Mouse (Mus musculus) kidney, embryonic 14.5 days (tissue): ENCODE measurements around the gene Zdhhc18. TPM values are rescaled to one million over a fixed set of nuclear protein-coding genes. Genes with fewer than 3 reads are reported as not detected.

ENCODE experiments used
- ATAC-seq: fragments of 200-750 bp; cut with Nextera tagmentation; 2 replicates; pipeline ENCODE4 v1.8.0; 2017; ENCODE audit warnings: moderate number of reproducible peaks, mild to moderate bottlenecking, moderate TSS enrichment, moderate library complexity; ENCODE audit not compliant: low FRiP score, low TSS enrichment
- H3K27ac ChIP-seq: fragments of 300-500 bp; sonication (generic); 2 replicates; pipeline ENCODE4 v1.5.1; 2014; ENCODE audit warnings: low read depth, mild to moderate bottlenecking, low read length, moderate library complexity, mixed read lengths
- H3K27me3 ChIP-seq: fragments of 300-500 bp; sonication (generic); 2 replicates; pipeline ENCODE4 v1.6.1; 2014; ENCODE audit warnings: mild to moderate bottlenecking, low read length; ENCODE audit not compliant: control insufficient read depth, insufficient read depth
- H3K36me3 ChIP-seq: fragments of 300-500 bp; sonication (generic); 2 replicates; pipeline ENCODE4 v1.6.1; 2014; ENCODE audit warnings: low read length, mixed read lengths; ENCODE audit not compliant: control insufficient read depth, insufficient read depth
- H3K4me1 ChIP-seq: fragments of 300-500 bp; sonication (generic); 2 replicates; pipeline ENCODE4 v1.6.1; 2014; ENCODE audit warnings: low read length, mixed read lengths; ENCODE audit not compliant: control insufficient read depth, insufficient read depth
- H3K4me2 ChIP-seq: fragments of 300-500 bp; sonication (generic); replicated peaks from 2 replicates; pipeline ENCODE4 v1.6.1; 2014; ENCODE audit warnings: low read depth, mild to moderate bottlenecking, low read length
- H3K4me3 ChIP-seq: fragments of 300-500 bp; sonication (generic); 2 replicates; pipeline ENCODE4 v1.5.1; 2014; ENCODE audit warnings: mild to moderate bottlenecking, low read length
- H3K9ac ChIP-seq: fragments of 300-500 bp; sonication (generic); 2 replicates; pipeline ENCODE4 v1.6.1; 2014; ENCODE audit warnings: low read depth, mild to moderate bottlenecking, low read length, moderate library complexity
- H3K9me3 ChIP-seq: fragments of 300-500 bp; sonication (generic); 2 replicates; pipeline ENCODE4 v1.6.1; 2016; ENCODE audit warnings: low read length; ENCODE audit not compliant: control insufficient read depth
- WGBS: fragments of 180-500 bp; shearing (Covaris S2); extraction: QIAGEN DNeasy Blood & Tissue Kit; methylation state at CpG from one replicate; pipeline ENCODE4 v1.1.7; 2014; 5-methylcytosine and 5-hydroxymethylcytosine counted together
- polyA plus RNA-seq: library from polyadenylated mRNA; unstranded; fragments of >200 nt; fragmentation: Nextera tagmentation; extraction: Ambion mirVana; gene quantifications from 2 replicates; pipeline ENCODE4 v1.2.1, GENCODE M21; 2014

Gene Zdhhc18
- polyA plus RNA-seq, 1 experiment from 2014 or later: 3.0 TPM

DNA sequence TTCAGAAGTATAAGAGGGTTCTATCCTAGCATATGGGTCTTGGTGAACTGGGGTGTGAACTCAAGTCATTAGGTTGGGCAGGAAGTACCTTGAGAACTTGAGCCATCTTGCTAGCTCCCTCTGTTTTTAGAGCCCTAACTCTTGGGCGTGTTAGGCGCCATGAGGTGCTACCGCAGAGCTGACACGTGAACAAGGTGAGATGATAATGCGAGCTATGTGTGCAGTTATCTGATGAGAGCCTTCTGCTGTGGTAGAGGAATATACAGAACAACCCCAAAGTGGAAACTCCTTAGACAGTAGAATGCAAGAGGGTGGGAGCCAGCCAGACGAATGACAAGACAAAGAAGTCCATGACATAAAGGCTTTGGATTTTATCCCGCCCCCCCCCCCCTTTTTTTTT is 27.3 kb upstream of the Zdhhc18 start:
- Histone ChIP-seq H3K27ac (no peak overlapping the region), H3K4me1 (peaks cover 41% of the 10 kb centered on the region), H3K9me3 (no peaks in the 10 kb centered on the region), H3K4me2 (no peak overlapping the region), H3K36me3 (peaks cover 39% of the 10 kb centered on the region), H3K4me3 (no peak overlapping the region), H3K9ac (no peak overlapping the region), H3K27me3 (no peaks in the 10 kb centered on the region)
- 68% methylated on average over 7 of the region's 7 CpGs for WGBS
- ATAC-seq: no peak

DNA sequence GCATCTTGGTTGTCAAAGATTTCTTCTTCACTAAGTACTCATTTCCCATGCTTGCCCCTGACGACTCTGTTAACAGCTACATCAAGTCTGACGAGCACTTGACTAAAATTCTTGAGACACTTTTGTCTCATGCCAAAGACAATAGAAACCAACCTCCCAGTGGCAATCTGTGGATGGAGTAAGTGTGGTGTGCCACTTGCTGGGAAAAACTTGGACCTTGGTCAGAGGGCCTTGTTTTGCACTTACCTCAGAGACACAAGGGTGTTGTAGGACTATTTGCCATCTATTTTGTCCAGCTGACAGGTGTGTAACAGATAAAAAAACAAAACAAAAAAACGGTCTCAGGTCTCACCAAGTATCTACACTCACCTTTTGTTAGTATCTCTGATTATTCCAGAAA is 26.2 kb upstream of the Zdhhc18 start:
- no peak for ATAC-seq
- Histone ChIP-seq H3K36me3 (peaks cover 28% of the 10 kb centered on the region), H3K4me2 (no peak overlapping the region; the same call in 1 of the 2 replicates), H3K9ac (no peak overlapping the region), H3K9me3 (no peaks in the 10 kb centered on the region), H3K4me3 (no peak overlapping the region), H3K27me3 (no peaks in the 10 kb centered on the region), H3K27ac (peak overlapping the region; percentile 76), H3K4me1 (peaks cover 44% of the 10 kb centered on the region)
- WGBS: 12% methylated on average over 3 of the region's 3 CpGs

DNA sequence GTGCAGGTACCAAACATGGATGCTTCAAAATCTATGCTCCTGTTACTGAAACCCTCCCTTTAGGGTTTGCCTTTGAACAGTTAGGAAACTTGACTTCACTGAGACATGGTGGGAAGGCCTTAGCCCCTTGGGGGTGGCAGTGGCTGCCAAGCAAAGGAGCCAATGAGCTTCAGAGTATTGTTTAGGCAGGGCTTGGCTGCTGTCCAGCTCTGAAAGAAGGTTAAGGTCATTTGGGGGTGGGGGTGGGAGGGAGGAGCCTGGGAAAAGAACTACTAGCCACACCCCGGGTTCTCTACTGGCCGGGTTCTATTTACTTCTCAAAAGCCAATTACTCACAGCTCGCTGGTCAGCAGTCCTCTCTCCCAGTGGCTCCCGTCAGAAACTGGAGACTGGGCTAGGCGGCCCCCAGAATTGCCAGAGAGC is 25.7 kb upstream of the Zdhhc18 start:
- 4% methylated on average over 5 of the region's 5 CpGs for WGBS
- Histone ChIP-seq H3K4me3 (no peak overlapping the region), H3K27ac (peak overlapping the region; percentile 76), H3K36me3 (peaks cover 22% of the 10 kb centered on the region), H3K4me2 (no peak overlapping the region), H3K4me1 (peaks cover 47% of the 10 kb centered on the region), H3K9me3 (no peaks in the 10 kb centered on the region), H3K27me3 (no peaks in the 10 kb centered on the region), H3K9ac (no peak overlapping the region)
- peak; percentile 19; the same call in 1 of the 2 replicates for ATAC-seq

DNA sequence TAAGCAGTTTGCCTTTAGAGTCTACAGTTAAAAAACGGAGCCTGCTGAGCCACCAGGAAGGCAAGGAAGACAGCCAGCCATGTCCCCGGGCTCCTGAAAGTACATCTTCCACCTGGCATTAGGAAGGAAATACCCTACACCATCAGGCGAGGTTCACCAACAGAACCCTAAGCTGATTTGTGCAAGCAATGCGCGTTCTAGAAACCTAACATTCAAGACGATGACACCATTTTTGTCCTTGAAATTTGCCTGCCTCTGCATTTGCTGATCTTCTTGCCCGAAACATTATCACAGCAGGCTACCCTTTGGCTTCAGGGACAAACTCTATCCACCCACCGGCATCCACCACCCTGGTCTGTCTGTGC is 24.4 kb upstream of the Zdhhc18 start:
- H3K4me2 ChIP-seq: peak overlapping the region; percentile 80

DNA sequence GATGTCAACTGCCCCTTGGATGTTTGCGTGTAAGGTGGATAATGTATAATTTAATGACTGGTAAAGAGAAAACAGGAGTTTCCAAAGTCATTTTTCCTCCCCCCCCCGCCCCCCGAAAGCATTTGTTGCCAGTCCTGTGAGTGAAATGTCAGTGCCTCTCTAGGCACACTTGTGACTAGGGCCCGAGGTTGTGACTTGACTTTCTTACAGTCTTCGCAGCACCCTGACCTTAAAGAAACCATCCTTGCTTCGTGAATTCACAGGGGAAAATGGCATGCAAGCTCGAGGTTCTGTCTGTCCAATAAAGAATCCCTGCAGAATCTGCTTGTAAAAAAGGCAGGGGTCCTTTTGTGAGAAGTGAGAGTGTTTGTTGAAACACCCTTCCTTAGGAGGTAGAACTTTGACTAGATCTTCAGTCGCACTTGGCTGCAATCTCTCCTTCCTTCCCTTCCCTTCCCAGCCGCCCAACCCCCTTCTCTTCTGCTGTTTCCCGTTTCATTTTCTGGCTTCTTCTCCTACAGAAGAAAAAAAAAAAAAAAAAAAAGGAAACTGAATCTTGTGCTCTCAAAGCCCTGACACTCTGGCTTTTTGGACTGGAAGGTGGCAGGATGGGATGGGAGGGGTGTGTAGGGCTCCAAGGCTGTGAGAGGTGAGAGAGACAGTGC is 23.8 kb upstream of the Zdhhc18 start:
- Histone ChIP-seq H3K4me3 (peak overlapping the region; percentile 4; the same call in 1 of the 2 replicates), H3K4me1 (peaks cover 52% of the 10 kb centered on the region), H3K27ac (peak overlapping the region; percentile 100), H3K36me3 (peaks cover 6% of the 10 kb centered on the region; the same call in 1 of the 2 replicates), H3K27me3 (no peaks in the 10 kb centered on the region), H3K9me3 (no peaks in the 10 kb centered on the region), H3K9ac (0 out of 2 replicates have a peak overlapping the region, but pooled peaks have one; percentile 23), H3K4me2 (peak overlapping the region; percentile 80)
- no peak for ATAC-seq
- 17% methylated on average over 10 of the region's 10 CpGs for WGBS

More for the DNA sequence above, 24.4 kb upstream of the Zdhhc18 start:
- H3K9ac ChIP-seq: 0 out of 2 replicates have a peak overlapping the region, but pooled peaks have one; percentile 23
- peaks cover 52% of the 10 kb centered on the region for H3K4me1 ChIP-seq
- ATAC-seq: no peak
- peak overlapping the region; percentile 4; the same call in 1 of the 2 replicates for H3K4me3 ChIP-seq
- peaks cover 9% of the 10 kb centered on the region; the same call in 1 of the 2 replicates for H3K36me3 ChIP-seq
- no peaks in the 10 kb centered on the region for H3K27me3 ChIP-seq
- H3K27ac ChIP-seq: peak overlapping the region; percentile 100; the same call in 1 of the 2 replicates
- 48% methylated on average over 8 of the region's 8 CpGs for WGBS
- no peaks in the 10 kb centered on the region for H3K9me3 ChIP-seq

DNA sequence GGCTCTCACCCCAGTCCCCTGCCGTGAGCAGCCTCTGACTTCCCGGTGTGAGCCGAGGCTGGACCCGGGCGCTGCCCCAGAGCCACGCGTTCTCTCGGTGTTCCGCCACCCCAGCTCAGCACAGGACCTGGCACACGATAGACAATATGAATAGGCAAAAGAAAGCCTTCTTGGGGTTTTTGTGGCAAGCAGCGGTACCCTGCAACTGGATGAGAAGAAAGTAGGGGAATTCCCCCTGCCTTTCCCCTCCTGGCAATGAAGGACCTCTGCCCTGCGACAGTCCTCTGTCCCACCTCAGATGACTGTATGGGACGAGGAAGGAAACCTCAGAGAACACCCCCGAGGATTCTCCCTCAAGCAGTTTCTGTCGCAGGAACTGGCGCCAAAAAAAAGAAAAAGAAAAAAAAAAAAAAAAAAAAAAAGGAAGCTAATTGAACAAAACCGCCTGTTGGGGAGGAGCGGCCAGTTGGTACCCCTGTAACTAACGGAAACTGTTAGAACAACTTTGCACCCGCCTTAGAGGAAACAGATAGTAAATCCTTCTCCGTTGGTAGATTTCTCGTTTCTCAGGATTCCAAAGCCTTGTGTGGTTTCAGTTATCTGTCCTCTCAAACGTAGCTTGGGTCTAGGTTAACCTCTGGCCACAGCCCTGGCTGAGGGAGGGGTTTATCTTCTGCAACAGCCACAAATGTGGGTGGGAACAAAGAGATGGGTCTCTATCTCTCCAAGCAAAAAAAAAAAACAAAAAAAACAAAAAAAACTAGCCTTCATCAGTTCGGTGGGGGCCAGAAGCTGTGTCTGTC is 23.1 kb upstream of the Zdhhc18 start:
- WGBS: 1% methylated on average over 24 of the region's 24 CpGs
- ATAC-seq: no peak
- Histone ChIP-seq H3K36me3 (no peaks in the 10 kb centered on the region; the same call in 1 of the 2 replicates), H3K9me3 (no peaks in the 10 kb centered on the region), H3K4me1 (peaks cover 52% of the 10 kb centered on the region), H3K27me3 (no peaks in the 10 kb centered on the region), H3K4me3 (peak overlapping the region; percentile 79), H3K9ac (peak overlapping the region; percentile 89), H3K27ac (peak overlapping the region; percentile 100), H3K4me2 (peak overlapping the region; percentile 80)

DNA sequence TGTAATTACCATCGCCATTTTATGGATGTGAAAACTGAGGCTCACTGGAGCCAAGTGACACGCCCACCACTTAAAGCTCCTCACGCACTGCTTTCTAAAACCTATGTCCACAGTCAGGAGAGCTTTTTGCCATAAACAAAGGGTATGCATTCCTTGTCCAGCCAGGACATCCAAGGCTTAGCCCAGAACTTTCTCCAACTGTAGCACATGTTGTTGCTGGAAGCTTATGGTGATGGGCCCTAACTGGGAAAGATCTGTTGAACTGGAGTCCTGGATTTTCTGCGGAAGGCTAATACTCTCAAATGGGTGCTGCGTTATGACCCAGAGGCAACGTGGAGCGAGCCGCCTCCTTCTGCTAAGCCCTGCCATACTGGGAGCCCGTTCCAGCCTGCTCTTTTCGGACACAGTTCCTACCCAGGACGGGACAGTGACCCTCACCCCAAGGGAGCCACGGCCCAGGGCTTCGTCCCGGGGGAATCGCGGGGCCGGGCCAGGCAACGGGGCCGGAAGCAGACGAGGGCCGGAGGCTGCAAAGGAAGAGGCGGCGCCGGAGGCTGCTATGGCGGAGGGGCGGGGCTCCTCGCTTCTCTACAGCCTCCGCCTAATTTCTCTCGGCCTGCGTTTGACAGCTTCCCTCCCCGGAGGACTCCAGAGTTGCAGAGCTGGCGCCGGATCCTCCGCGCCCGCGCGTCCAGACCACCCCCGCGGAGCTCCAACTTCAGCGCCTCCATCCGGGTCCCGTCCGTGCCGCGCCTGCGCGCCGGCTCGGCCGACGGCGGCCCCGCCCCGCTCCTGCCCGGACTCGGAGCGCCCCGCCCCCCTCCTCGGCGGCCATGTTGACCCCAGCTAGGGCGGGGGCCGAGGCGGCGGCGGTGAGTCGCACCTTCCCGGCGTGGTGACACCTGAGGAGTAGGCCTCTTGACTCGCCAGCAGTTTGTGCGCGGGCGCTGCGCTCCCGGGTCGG is 22.2 kb upstream of the Zdhhc18 start, which contains the start of gene Pigv:
Gene Pigv, minus strand, starts transcription at position 767 of the 964 bp plus-strand sequence.
- peaks cover 49% of the 10 kb centered on the region for H3K4me1 ChIP-seq
- peak within 1 kb of the TSS; percentile 80 for H3K4me2 ChIP-seq
- WGBS: under 1% methylated on average over 57 of the region's 76 CpGs
- H3K36me3 ChIP-seq: no peaks in the 10 kb centered on the region; the same call in 1 of the 2 replicates
- no peaks in the 10 kb centered on the region for H3K27me3 ChIP-seq
- H3K27ac ChIP-seq: peak within 1 kb of the TSS; percentile 100
- H3K4me3 ChIP-seq: peak within 1 kb of the TSS; percentile 79
- H3K9ac ChIP-seq: peak within 1 kb of the TSS; percentile 89
- no peaks in the 10 kb centered on the region for H3K9me3 ChIP-seq
- peak; percentile 91 for ATAC-seq

DNA sequence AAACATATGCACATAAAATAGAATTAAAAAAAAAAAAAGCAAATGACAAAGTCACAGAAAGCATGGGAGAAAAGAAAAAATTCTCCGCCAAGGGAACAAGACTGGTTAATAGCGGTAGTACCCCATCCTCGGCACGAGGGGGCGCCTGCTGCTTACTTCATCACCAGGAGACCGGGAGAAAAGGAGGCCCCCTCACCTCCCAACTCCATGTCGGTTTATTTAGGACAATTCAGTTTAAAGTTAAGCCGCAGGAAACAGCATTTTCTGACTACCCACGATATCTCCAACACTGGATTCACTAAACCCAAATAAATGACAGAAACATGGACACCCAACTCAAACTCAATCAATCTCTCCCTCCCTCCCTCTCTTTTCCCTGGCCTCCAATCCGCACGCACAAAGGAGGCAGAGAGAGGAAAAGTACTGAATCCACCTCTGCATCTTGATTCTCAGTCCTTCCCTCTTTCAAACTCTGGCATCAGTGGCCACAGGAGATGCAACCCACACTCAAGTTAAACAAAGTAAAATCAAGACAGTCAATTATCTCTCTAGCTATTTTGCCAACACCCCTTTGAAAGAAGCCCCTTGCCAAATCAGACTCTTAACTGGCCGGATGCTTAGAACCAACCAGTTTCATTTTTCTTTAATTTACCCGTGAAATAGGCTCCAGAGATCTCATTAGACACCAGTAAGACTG is 21.4 kb upstream of the Zdhhc18 start:
- H3K36me3 ChIP-seq: peaks cover 5% of the 10 kb centered on the region; the same call in 1 of the 2 replicates
- no peaks in the 10 kb centered on the region for H3K9me3 ChIP-seq
- peak overlapping the region; percentile 79 for H3K4me3 ChIP-seq
- H3K4me2 ChIP-seq: peak overlapping the region; percentile 80
- ATAC-seq: no peak
- H3K27me3 ChIP-seq: no peaks in the 10 kb centered on the region
- 5% methylated on average over 13 of the region's 13 CpGs for WGBS
- H3K27ac ChIP-seq: peak overlapping the region; percentile 100
- H3K4me1 ChIP-seq: peaks cover 41% of the 10 kb centered on the region
- peak overlapping the region; percentile 89 for H3K9ac ChIP-seq
